Mouse (Mus musculus): ENCODE results near the gene Frmd3. TPM values are rescaled to one million over a fixed set of nuclear protein-coding genes. Genes with fewer than 3 reads are reported as not detected.
"Not testable (repeated sequence)": the region's sequence is repeated elsewhere in the genome, so short reads cannot be mapped to it uniquely, and the experiment has no call there.

Gene Frmd3
- polyA plus RNA-seq, 1 experiment from 2014 or later: 1.4 TPM

- not testable (repeated sequence) for H3K36me3 ChIP-seq; H3K27ac ChIP-seq; H3K9ac ChIP-seq; H3K4me1 ChIP-seq; H3K4me3 ChIP-seq (replicated peaks); H3K4me2 ChIP-seq; ATAC-seq (replicated peaks; ENCODE audit: low FRiP score); H3K9me3 ChIP-seq (replicated peaks); H3K27me3 ChIP-seq
- 92% methylated on average over 1 of the region's 1 CpGs for WGBS
These were observed 208.5 kb downstream of the Frmd3 start for GRCm38 (mm10) chr4:74221780-74222179.

DNA sequence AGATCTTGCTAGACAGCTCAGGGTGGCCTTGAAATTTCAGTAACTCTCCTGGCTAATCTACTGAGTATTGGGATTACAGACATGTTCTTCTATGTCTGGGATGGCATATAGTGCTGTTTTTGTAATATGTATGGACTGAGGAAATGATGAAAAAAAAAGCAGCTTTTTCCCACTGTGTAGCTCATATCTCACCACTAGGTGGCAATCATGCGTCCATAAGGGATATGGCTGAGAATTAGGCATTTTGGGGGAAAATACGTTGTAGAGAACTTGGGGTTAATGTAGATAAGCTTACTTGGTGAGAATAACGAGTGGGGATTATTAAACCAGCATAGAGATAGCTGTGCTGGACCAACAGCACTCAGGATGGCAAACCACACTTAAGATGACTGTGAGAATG is 209.1 kb downstream of the Frmd3 start:
- H3K27ac ChIP-seq: no peak overlapping the region
- H3K4me3 ChIP-seq (replicated peaks): no peak overlapping the region
- H3K27me3 ChIP-seq: no peaks in the 10 kb centered on the region
- no peak for ATAC-seq (replicated peaks; ENCODE audit: low FRiP score)
- H3K4me1 ChIP-seq: no peaks in the 10 kb centered on the region
- no peak overlapping the region for H3K9ac ChIP-seq
- H3K4me2 ChIP-seq: no peak overlapping the region
- no peaks in the 10 kb centered on the region for H3K9me3 ChIP-seq (replicated peaks)
- WGBS: 44% methylated on average over 3 of the region's 3 CpGs
- no peaks in the 10 kb centered on the region for H3K36me3 ChIP-seq

DNA sequence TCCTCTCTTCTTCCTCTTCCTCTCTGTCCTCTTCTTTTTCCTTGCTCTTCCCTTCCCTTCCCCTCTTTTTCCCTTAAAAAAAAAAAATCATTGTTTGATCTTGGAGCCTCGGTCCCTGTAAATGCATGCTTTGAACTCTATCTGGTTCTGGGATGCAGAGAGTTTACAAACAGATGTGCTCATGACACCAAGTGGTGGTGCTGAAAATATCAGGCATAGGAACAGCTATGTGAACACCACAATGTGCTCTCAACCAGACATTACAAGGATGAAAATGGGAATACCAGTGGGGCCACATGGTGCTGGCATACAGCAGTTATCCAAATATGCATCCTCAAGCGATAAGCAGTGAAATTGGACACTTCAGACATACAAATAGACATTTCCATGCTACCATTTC is 211.0 kb downstream of the Frmd3 start:
- Histone ChIP-seq H3K9me3 (replicated peaks) (no peaks in the 10 kb centered on the region), H3K27ac (no peak overlapping the region), H3K4me2 (no peak overlapping the region), H3K27me3 (no peaks in the 10 kb centered on the region), H3K4me1 (no peaks in the 10 kb centered on the region), H3K36me3 (no peaks in the 10 kb centered on the region), H3K9ac (no peak overlapping the region), H3K4me3 (replicated peaks) (no peak overlapping the region)
- ATAC-seq (replicated peaks; ENCODE audit: low FRiP score): no peak
- 51% methylated on average over 2 of the region's 2 CpGs for WGBS

DNA sequence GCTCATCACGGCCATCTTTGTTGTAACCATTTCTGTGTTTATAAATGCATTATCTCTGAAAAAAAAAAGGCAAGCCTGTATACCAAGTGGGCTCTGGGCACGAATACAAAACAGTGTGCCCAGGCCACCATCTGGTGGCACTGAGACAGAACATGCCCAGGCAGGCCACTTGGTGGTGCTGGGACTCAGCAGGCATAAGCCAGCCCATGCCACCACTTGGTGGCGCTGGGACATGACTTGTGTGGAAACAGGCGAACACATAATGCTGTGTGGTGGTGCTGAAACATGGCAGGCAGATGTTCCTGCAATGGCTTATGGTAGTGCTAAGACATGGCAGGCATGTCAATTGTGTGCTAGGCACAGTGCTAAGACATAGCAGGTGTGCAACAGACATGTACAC is 217.8 kb downstream of the Frmd3 start:
- WGBS: 85% methylated on average over 4 of the region's 4 CpGs

DNA sequence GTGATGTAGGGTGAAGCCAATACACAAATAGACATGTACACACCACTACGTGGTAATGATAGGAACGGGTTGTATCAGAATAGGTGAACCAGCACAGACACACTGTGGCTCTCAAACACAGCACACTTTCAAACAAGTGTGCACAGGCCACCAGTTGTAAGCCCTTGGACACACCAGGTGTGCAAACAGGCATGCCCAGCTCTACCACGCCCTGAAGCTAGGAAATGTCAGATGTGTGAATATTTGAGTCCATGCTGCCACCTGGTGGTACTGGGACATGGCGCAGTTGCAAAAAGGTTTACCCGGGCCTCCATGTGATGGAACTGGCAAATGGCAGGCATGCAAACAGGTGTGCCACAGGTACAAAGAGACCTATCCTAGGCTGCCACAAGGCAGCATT is 218.2 kb downstream of the Frmd3 start:
- Histone ChIP-seq H3K4me3 (replicated peaks) (no peak overlapping the region), H3K27me3 (no peaks in the 10 kb centered on the region), H3K36me3 (no peaks in the 10 kb centered on the region), H3K9me3 (replicated peaks) (no peaks in the 10 kb centered on the region), H3K27ac (no peak overlapping the region), H3K4me2 (no peak overlapping the region), H3K4me1 (no peaks in the 10 kb centered on the region), H3K9ac (no peak overlapping the region)
- ATAC-seq (replicated peaks; ENCODE audit: low FRiP score): peak; percentile 23; the same call in 1 of the 2 replicates
- 63% methylated on average over 5 of the region's 5 CpGs for WGBS

More for the DNA sequence above, 217.8 kb downstream of the Frmd3 start:
- Histone ChIP-seq H3K4me3 (replicated peaks) (no peak overlapping the region), H3K4me1 (no peaks in the 10 kb centered on the region), H3K27me3 (no peaks in the 10 kb centered on the region), H3K27ac (no peak overlapping the region), H3K9me3 (replicated peaks) (no peaks in the 10 kb centered on the region), H3K36me3 (no peaks in the 10 kb centered on the region), H3K4me2 (no peak overlapping the region), H3K9ac (no peak overlapping the region)
- ATAC-seq (replicated peaks; ENCODE audit: low FRiP score): no peak; the same call in 1 of the 2 replicates

GRCm38 (mm10) chr4:74233534-74233933 is 220.3 kb downstream of the Frmd3 start:
- Histone ChIP-seq H3K4me1 (no peaks in the 10 kb centered on the region), H3K4me3 (replicated peaks) (no peak overlapping the region), H3K9ac (no peak overlapping the region), H3K27ac (no peak overlapping the region), H3K27me3 (no peaks in the 10 kb centered on the region), H3K4me2 (no peak overlapping the region), H3K9me3 (replicated peaks) (no peaks in the 10 kb centered on the region), H3K36me3 (no peaks in the 10 kb centered on the region)
- 91% methylated on average over 3 of the region's 3 CpGs for WGBS
- no peak for ATAC-seq (replicated peaks; ENCODE audit: low FRiP score)

GRCm38 (mm10) chr4:74242176-74242575 is 228.9 kb downstream of the Frmd3 start, which contains the start of gene Kdm4c:
Kdm4c (plus strand) TSS chr4:74242497.
- no peak within 1 kb of the TSS for H3K27ac ChIP-seq
- ATAC-seq (replicated peaks; ENCODE audit: low FRiP score): no peak
- H3K4me2 ChIP-seq: no peak within 1 kb of the TSS
- no peaks in the 10 kb centered on the region for H3K9me3 ChIP-seq (replicated peaks)
- no peaks in the 10 kb centered on the region for H3K36me3 ChIP-seq
- H3K4me3 ChIP-seq (replicated peaks): no peak within 1 kb of the TSS
- H3K27me3 ChIP-seq: no peaks in the 10 kb centered on the region
- no peaks in the 10 kb centered on the region for H3K4me1 ChIP-seq
- no peak within 1 kb of the TSS for H3K9ac ChIP-seq
- WGBS: 81% methylated on average over 1 of the region's 1 CpGs

Other genes starting within 250 kb of the Frmd3 start
- 6.6 and 7.5 TPM in 2 replicates for gene Rasef, start 222.4 kb upstream of the Frmd3 start, polyA plus RNA-seq (2015; fragmentation: Nextera tagmentation; extraction: Ambion mirVana)
- not detected in 2 replicates for gene Gm11758, start 137.2 kb upstream of the Frmd3 start, polyA plus RNA-seq (2015; fragmentation: Nextera tagmentation; extraction: Ambion mirVana)
- not detected in 2 replicates for gene Gm11757, start 122.3 kb upstream of the Frmd3 start, polyA plus RNA-seq (2015; fragmentation: Nextera tagmentation; extraction: Ambion mirVana)
- not detected in 2 replicates for gene Gm13871, start 107.5 kb upstream of the Frmd3 start, polyA plus RNA-seq (2015; fragmentation: Nextera tagmentation; extraction: Ambion mirVana)
- gene Gm11756, start 92.7 kb upstream of the Frmd3 start, polyA plus RNA-seq (2015; fragmentation: Nextera tagmentation; extraction: Ambion mirVana): not detected in 2 replicates
- gene 2310002L09Rik, start 62.6 kb upstream of the Frmd3 start, polyA plus RNA-seq (2015; fragmentation: Nextera tagmentation; extraction: Ambion mirVana): 0.40 and 1.7 TPM in 2 replicates
- gene Kdm4c, start 229.1 kb downstream of the Frmd3 start, polyA plus RNA-seq (2015; fragmentation: Nextera tagmentation; extraction: Ambion mirVana): 13.2 and 13.4 TPM in 2 replicates